Mouse (Mus musculus) heart, postnatal 0 days (tissue): ENCODE measurements around the gene Pxylp1.

Experiments
- CTCF ChIP-seq: IDR thresholded peaks from 2 replicates; pipeline ENCODE4 v1.5.1; 2016; ENCODE audit warnings: antibody characterized with exemption, control low read depth, low read depth
- EP300 ChIP-seq: IDR thresholded peaks from 2 replicates; pipeline ENCODE4 v1.6.1; 2016; ENCODE audit warnings: antibody characterized with exemption, low read depth

- no peak for TF ChIP-seq CTCF
- no peak for TF ChIP-seq EP300
These were observed 54.6 kb downstream of the Pxylp1 start for GRCm38 (mm10) chr9:96837781-96838420.
